Mouse (Mus musculus) ES-E14 (cell line): ENCODE results near the gene Gm7271.

ENCODE experiments used
- CHD2 ChIP-seq: IDR thresholded peaks from 2 replicates; pipeline ENCODE4 v1.6.1; 2014; ENCODE audit warnings: mild to moderate bottlenecking, low read depth, low read length, inconsistent platforms
- HCFC1 ChIP-seq: IDR thresholded peaks from 2 replicates; pipeline ENCODE4 v1.6.1; 2012; ENCODE audit warnings: low read length, inconsistent platforms, borderline replicate concordance; ENCODE audit not compliant: insufficient read depth
- MAFK ChIP-seq: IDR thresholded peaks from 2 replicates; pipeline ENCODE4 v1.6.1; 2014; ENCODE audit warnings: mild to moderate bottlenecking, low read depth, low read length, inconsistent platforms; ENCODE audit not compliant: insufficient read depth
- ZC3H11A ChIP-seq: IDR thresholded peaks from 2 replicates; pipeline ENCODE4 v1.6.1; 2012; ENCODE audit warnings: low read depth, mild to moderate bottlenecking, inconsistent platforms, low read length, borderline replicate concordance
- ZNF384 ChIP-seq: IDR thresholded peaks from 2 replicates; pipeline ENCODE4 v1.6.1; 2012; ENCODE audit warnings: low read depth, low read length, inconsistent platforms

DNA sequence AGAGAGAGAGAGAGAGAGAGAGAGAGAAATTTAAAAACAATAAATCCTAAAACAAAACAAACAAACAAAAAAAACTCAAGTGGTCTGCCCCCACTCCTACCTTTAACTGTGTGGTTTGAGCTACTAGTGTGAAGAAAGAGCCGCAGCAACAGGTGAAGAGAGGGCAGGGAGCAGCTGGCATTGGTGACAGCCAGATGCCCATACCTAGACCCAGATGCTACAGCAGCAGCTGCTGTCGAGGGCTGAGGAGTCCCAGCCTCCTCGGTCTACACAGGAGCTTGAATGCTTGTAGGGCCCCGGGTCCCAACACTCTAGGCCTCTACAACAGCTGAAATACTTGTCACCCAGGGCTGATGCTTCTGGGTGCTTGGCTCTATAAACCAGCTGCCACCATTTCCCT lies 7.0 kb upstream of the Gm7271 start:
- TF ChIP-seq CHD2 = no peak
- TF ChIP-seq ZC3H11A = no peak
- no peak for TF ChIP-seq ZNF384
- TF ChIP-seq HCFC1 = no peak
- TF ChIP-seq MAFK = no peak
